Mouse (Mus musculus) left cerebral cortex, adult 2 months (tissue): ENCODE results near the gene Wdr77. TPM values are rescaled to one million over a fixed set of nuclear protein-coding genes. Genes with fewer than 3 reads are reported as not detected.
A peak's percentile ranks its signal among the peaks of the same experiment; 100 is the strongest.

Experiments
- DNase-seq, 2 experiments: peaks; one replicate each; pipeline ENCODE4 v3.0.0; 2021 to 2022; ENCODE audit warnings: low spot score in 2 of 2, mixed read lengths in 1 of 2; ENCODE audit errors: extremely low spot score in 1 of 2
- H3K27ac ChIP-seq: fragments of 200-600 bp; 2 replicates; pipeline ENCODE4 v1.8.1; 2022
- H3K4me3 ChIP-seq: fragments of 200-600 bp; 2 replicates; pipeline ENCODE4 v1.8.1; 2022
- CTCF ChIP-seq: fragments of 200-600 bp; IDR thresholded peaks from 2 replicates; pipeline ENCODE4 v1.8.1; 2022; ENCODE audit warnings: antibody characterized with exemption, mild to moderate bottlenecking, moderate library complexity
- intact Hi-C: fragments of 180-260 bp; cut with DNase I; formaldehyde crosslinking; loops from one replicate; pipeline ENCODE4 v1.15.1; 2025
- total RNA-seq, 2 experiments: library from RNA; stranded (reverse); gene quantifications; 2 replicates each; pipeline ENCODE4 v1.2.3; 2021

The Wdr77 gene
- total RNA-seq, 2 experiments from 2014 or later = 50.1 to 50.2 TPM

- DNase-seq = no peak
- no peak for TF ChIP-seq CTCF
- intact Hi-C loops = no loop called here
- no peak overlapping the region for H3K4me3 ChIP-seq
- no peak overlapping the region for H3K27ac ChIP-seq
These were observed 31.5 kb upstream of the Wdr77 start for GRCm38 (mm10) chr3:105927561-105928194.

GRCm38 (mm10) chr3:105928195-105928569, 31.0 kb upstream of the Wdr77 start:
- DNase-seq = no peak
- Histone ChIP-seq H3K27ac (no peak overlapping the region), H3K4me3 (no peak overlapping the region)
- TF ChIP-seq CTCF = no peak
- intact Hi-C loops = no loop called here

GRCm38 (mm10) chr3:105928781-105929180, 30.4 kb upstream of the Wdr77 start:
- no peak for DNase-seq
- no peak overlapping the region for H3K4me3 ChIP-seq
- no peak for TF ChIP-seq CTCF
- H3K27ac ChIP-seq = no peak overlapping the region
- intact Hi-C loops = no loop called here

DNA sequence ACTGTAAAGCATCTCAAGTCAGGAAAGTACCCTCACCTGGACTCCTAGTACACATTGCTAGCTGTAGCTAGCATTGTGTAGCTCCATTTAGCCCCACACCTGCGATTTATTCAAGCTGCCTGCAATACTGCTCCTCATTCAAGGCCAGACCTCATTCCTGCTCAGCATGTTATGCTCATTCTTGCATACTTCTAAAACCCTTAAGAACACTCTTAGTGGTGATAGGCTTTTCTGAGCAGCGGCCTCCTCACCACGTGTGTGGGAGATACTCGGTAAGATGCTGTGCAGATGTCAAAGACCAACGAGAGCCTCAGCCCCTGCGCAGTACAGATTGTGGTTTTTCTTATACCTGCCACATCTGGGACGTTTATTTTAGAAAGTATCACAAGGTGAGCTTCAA, 29.3 kb upstream of the Wdr77 start:
- Histone ChIP-seq H3K4me3 (no peak overlapping the region), H3K27ac (no peak overlapping the region)
- DNase-seq = no peak
- no peak for TF ChIP-seq CTCF
- intact Hi-C loops = no loop called here

GRCm38 (mm10) chr3:105931095-105931494, 28.1 kb upstream of the Wdr77 start:
- no peak for TF ChIP-seq CTCF
- intact Hi-C loops = no loop called here
- DNase-seq = no peak
- no peak overlapping the region for H3K4me3 ChIP-seq
- no peak overlapping the region for H3K27ac ChIP-seq

DNA sequence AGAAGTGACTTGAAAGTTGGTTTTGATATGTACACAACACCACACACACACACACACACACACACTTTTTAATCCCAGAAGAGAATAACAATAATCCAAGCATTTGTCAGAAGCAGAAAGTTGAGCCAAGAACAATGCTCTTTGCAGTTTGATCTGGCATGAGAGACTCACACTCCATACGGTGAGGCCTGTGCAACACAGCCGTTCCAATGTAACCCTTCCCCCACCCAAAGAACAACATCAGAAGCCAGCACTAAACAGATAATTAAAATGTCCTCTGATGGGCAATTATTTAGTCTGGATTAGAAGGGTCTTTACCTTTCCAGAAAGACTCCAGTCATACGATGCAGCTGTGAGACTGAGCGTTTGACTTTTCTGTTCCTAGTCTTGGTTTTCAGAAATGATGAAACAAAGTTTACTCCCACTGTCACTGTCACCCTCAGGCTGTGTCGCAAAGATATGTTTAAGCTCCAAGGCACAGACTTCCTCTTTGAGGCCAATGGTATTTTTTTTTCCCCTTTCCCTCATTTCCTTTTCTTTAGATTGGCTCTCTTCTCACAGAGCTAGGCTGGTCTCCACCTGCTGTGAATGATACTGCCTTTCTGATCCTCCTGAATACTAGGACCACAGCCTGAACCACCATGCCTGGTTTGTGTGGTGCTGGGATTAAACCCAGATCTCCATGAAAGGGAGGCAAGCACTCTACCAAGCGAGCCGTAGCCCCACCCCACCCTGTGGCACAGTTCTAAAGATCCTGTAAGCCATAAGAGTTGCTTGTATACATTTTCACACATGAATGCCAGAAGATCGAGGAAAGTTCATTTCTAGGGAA, 26.7 kb upstream of the Wdr77 start, which contains the start of gene I830077J02Rik:
TSS of gene I830077J02Rik (minus strand) at position 425 of the 832 bp plus-strand sequence.
- Histone ChIP-seq H3K4me3 (no peak within 1 kb of the TSS), H3K27ac (no peak within 1 kb of the TSS)
- intact Hi-C loops = no loop called here
- no peak for DNase-seq
- TF ChIP-seq CTCF = no peak

DNA sequence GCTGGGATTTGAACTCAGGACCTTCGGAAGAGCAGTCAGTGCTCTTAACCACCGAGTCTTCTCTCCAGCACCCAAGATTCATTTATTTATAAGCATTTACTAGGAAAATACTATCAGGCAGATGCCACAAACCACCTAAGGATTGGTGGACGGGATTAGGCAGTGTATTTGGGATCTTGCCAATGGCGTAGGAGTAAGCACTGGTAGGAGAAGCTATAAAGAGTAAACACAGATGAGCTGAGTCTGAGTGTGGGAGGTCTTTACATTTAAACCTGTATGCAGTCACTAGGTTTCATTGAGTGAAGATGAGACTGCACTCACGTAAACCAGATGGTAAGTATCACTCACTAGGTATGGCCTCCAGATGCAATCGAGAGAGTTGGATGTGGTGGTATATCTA, 25.2 kb upstream of the Wdr77 start:
- no peak for TF ChIP-seq CTCF
- no peak for DNase-seq
- no peak overlapping the region for H3K27ac ChIP-seq
- no peak overlapping the region for H3K4me3 ChIP-seq
- intact Hi-C loops = no loop called here

- H3K4me3 ChIP-seq = no peak overlapping the region
- TF ChIP-seq CTCF = no peak
- no peak for DNase-seq
- H3K27ac ChIP-seq = no peak overlapping the region
- intact Hi-C loops = no loop called here
These were observed 24.1 kb upstream of the Wdr77 start for GRCm38 (mm10) chr3:105935033-105935432.

- no peak for DNase-seq
- no peak for TF ChIP-seq CTCF
- no peak overlapping the region for H3K4me3 ChIP-seq
- no peak overlapping the region for H3K27ac ChIP-seq
- intact Hi-C loops = no loop called here
These were observed 23.1 kb upstream of the Wdr77 start for GRCm38 (mm10) chr3:105936111-105936510.

GRCm38 (mm10) chr3:105951348-105951747, 7.8 kb upstream of the Wdr77 start:
- no peak for TF ChIP-seq CTCF
- no peak overlapping the region for H3K27ac ChIP-seq
- DNase-seq = no peak
- H3K4me3 ChIP-seq = no peak overlapping the region
- intact Hi-C loops = no loop called here

GRCm38 (mm10) chr3:105957235-105957634, 1.9 kb upstream of the Wdr77 start:
- TF ChIP-seq CTCF = peak; percentile 11
- H3K27ac ChIP-seq = no peak overlapping the region
- no peak for DNase-seq
- intact Hi-C loops = no loop called here
- H3K4me3 ChIP-seq = peak overlapping the region; percentile 98

DNA sequence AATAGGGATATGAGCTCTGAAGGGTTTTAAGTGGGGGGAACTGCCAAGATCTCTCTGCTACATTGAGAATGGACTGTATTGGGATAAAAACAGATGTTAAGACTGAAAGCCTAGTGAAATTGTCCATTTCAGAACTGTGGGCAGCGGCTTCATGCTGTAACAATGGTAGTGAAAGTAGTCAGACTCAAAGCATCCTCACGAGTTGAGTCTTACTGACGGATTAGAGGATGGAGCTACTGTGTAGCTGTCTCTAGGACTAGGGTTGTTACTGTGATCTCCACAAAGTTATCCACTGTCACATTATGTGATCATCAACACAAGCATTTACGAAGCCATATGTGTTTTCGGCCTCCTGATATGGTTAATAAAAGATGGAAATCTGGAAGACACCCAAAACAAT, 965 bp upstream of the Wdr77 start:
- Histone ChIP-seq H3K4me3 (peak overlapping the region; percentile 98), H3K27ac (peak overlapping the region; percentile 98)
- intact Hi-C loops = loop anchor here (2.0 kb wide), 1 partner anchor 271 kb away; the partner anchor contains the start of gene Ddx20
- TF ChIP-seq CTCF = no peak
- DNase-seq = no peak
